Mouse (Mus musculus) T-helper 17 cell (primary cell): ENCODE data around the gene Pmpcb.
"Not testable (repeated sequence)": the region's sequence is repeated elsewhere in the genome, so short reads cannot be mapped to it uniquely, and the experiment has no call there.

ENCODE experiments used
- in situ Hi-C, 2 experiments: fragments of 300-600 bp; cut with MboI, MseI; formaldehyde crosslinking; loops; 1 replicate in 1 of 2; 2 replicates in 1 of 2; pipeline ENCODE4 v1.15.1; 2025; ENCODE audit warnings: high pct_unique_total_duplicates in 2 of 2

Pmpcb gene

GRCm38 (mm10) chr5:21736956-21737585, at the start of gene Pmpcb:
Pmpcb (plus strand) TSS chr5:21737141.
- in situ Hi-C loops = loop anchor here in 1 of 2 experiments (5.0 kb wide), 1 partner anchor 80 kb away; no protein-coding TSS in a partner anchor

GRCm38 (mm10) chr5:21692230-21692629, 44.7 kb upstream of the Pmpcb start:
- in situ Hi-C loops = no loop called here

- in situ Hi-C loops = no loop called here
Measured at GRCm38 (mm10) chr5:21693372-21693870, 43.5 kb upstream of the Pmpcb start.

DNA sequence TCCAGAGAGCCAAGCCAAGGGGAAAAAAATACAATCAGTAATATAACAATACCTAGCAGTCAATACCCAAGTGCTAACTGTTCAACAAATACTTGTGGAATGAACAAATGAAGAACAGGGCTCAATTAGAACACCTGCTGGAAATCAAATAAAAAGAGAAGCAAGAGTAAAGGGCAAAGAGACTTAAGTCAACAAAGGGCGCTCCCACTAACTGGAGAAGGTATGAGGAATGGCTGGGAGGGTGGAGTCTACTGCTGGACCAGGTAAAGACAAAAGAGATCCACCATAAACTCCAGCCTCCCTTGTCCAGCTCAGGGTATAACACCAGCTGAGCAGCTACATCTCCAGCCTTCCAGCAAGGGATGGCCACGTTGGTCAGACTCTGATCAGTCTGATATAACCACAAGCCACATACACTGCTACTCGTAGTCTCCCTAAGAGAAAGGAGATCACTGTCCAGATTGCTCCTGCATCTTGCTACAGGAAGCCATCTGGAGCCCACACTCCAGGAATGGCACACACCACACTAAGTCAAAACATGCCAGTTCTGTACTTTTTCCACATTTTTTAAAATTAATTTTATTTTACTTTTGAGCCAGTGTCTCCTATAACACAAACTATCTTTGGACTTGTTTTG, 42.0 kb upstream of the Pmpcb start:
- in situ Hi-C loops = no loop called here

- in situ Hi-C loops = not testable (repeated sequence)
Measured at GRCm38 (mm10) chr5:21699555-21699954, 37.4 kb upstream of the Pmpcb start.

DNA sequence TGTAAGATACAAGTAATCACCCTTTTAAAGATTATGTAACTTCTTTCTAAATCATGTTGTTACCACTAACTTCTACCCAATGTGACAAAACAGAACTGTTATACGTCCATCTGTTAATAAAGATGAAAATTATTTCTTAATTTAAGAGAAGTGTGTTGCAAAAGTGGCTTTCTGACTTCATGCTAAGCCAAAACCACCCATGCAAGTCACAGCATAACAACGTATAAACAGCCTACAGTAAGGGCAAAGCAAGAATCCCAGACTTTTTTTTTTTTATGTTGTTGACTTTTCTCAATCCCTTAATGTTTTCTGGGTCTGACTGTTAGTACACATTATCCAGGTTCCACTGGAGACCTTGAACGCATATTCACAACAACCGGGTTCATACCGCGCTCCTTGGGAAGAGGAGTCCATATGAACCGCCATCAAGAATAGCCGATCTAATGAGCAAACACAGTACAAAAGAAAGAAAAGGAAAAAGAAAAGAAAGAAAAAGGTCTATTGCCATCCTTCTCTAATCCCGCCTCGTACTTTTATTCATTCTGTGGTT, 36.6 kb upstream of the Pmpcb start:
- in situ Hi-C loops = no loop called here

GRCm38 (mm10) chr5:21700934-21701333, 36.0 kb upstream of the Pmpcb start:
- in situ Hi-C loops = no loop called here

GRCm38 (mm10) chr5:21701351-21702008, 35.5 kb upstream of the Pmpcb start, which contains the start of gene Napepld:
Napepld (minus strand) TSS chr5:21701396.
- in situ Hi-C loops = no loop called here

DNA sequence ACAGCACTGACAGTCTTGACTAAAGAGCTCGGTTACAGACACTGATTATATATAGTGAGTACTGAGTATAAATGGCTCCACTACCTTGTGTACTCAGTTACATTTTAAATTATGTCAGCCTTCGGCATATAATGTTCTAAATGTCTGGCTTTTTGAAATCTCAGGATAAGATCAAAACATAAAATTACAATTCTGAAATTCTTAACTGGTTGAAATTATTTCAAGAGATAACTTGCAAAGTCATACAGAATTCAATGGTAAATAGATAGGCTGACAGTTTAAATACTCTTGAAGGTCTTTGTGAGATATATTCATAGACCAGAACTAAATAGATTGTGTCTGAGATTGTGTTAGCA, 35.0 kb upstream of the Pmpcb start:
- in situ Hi-C loops = no loop called here

DNA sequence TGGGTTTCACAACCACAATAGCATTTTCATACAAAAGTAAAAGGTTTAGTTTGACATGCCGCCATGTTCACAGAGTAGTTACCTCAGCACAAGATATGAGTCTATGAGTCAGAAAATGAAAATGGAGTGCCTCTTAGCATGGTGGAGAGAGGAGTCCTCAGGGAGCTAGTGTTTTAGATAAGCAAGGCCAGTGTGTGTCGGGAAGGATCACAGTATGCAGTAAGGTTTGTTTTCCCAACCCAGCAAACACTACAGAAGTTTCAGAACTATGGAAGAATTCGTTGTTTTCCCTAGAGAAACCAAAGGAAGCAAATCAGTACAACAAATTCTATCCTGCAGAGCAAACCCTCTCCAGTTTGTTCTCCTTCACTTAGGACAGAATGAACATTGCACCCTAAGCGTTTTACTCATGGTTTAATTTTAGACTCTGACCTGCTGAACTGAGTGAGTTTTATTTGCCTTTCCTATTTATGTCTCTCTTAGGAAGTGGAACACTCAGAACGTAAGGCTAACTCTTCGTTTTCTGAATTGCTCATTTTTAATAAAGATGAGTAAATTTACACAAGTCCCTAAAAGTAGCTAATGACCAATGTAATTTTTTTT, 34.0 kb upstream of the Pmpcb start:
- in situ Hi-C loops = no loop called here

- in situ Hi-C loops = no loop called here
Measured at GRCm38 (mm10) chr5:21703708-21704107, 33.2 kb upstream of the Pmpcb start.

DNA sequence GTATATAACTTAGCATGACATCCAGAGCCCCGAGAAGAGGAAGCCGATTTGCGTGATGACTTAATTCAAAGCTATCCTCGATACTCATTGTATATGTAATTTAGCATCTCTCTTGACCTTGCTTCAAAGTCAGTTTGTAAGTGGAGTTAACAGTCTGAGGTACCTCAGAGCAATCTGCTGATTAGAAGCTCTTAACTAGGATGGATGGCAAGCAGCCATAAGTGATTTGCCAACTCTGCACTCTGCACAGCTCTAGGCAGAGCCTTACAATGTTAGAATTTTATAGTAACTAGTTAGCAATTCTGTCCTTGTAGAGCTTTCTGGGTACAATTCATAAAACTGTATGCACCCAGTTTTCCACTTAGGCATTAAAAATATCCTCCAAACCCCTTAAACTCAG, 30.4 kb upstream of the Pmpcb start:
- in situ Hi-C loops = loop anchor here in 1 of 2 experiments (5.0 kb wide), 1 partner anchor 54 kb away; no protein-coding TSS in a partner anchor

DNA sequence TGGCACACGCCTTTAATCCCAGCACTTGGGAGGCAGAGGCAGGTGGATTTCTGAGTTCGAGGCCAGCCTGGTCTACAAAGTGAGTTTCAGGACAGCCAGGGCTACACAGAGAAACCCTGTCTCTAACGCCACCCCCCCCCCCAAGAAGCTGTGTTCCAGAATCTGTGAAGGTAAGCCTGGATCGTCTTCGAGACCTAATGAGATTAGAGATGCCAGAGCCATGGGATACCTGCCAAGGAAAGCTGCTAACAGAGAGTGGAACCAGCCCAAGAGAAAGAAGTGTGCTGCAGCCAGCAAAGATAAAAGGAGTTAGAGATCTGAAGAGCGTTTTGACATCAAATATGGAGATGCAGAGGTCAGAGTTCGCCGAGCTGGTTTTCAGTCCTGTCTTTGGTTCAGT, 28.9 kb upstream of the Pmpcb start:
- in situ Hi-C loops = loop anchor here in 1 of 2 experiments (5.0 kb wide), 1 partner anchor 56 kb away; no protein-coding TSS in a partner anchor

- in situ Hi-C loops = no loop called here
Measured at GRCm38 (mm10) chr5:21712127-21712715, 24.7 kb upstream of the Pmpcb start.

- in situ Hi-C loops = no loop called here
Measured at GRCm38 (mm10) chr5:21714447-21714846, 22.5 kb upstream of the Pmpcb start.

GRCm38 (mm10) chr5:21717165-21717715, 19.7 kb upstream of the Pmpcb start:
- in situ Hi-C loops = no loop called here

DNA sequence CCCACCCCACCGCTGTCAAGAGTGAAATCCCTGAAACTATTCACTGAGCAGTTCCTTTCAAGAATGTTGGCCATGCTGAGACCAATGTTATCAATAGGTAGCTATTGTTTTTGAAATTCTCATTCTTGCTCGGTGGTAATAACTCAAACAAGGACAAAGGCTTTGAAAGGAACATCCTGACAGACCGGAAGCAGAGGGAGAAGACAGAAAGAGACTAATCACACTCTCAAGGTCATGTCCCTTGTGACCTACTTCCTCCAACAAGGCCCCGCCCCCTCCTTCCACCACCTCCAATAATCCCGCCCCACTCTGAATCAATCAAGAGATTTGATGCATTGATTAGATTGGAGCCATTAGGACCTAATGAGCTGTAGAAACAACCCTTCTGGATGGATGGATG, 18.4 kb upstream of the Pmpcb start:
- in situ Hi-C loops = no loop called here

DNA sequence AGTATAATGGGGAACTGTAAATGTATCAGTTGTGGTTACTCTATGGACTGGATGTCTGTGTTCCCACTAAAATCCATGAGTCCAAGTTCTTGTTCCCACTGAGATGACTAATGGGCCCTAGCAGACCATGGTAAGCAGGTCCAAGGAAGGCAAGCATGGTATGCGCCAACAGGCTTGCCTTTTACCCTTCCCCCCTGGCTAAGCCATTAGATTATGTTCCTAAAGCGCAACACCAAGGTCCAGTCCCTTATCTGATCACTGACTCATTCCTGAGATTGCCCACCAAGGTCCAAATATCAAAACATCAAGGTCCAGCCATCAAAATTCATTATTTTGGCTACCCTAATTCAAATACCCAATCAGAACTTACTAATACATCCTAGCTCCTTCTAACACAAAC, 17.7 kb upstream of the Pmpcb start:
- in situ Hi-C loops = no loop called here

GRCm38 (mm10) chr5:21724427-21724826, 12.5 kb upstream of the Pmpcb start:
- in situ Hi-C loops = no loop called here

DNA sequence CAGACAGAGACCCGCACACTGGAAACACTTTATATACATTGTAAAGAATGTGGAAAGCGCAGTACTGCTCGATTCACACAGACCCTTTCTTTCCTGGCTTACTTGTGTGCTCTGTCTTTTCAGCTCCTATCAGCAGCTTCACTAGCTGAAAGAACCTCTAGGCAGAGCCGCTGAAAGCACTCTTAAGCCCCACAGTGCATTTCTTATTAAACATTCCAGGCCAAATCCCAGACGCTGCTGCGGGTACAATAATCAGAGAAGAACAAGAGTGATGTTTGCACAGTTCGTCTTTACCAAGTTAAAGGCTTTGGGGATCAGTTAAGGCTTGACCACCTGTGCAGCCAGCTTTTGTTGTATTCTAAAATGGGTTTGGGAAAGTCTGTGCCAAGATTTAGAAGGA, 12.1 kb upstream of the Pmpcb start:
- in situ Hi-C loops = no loop called here

DNA sequence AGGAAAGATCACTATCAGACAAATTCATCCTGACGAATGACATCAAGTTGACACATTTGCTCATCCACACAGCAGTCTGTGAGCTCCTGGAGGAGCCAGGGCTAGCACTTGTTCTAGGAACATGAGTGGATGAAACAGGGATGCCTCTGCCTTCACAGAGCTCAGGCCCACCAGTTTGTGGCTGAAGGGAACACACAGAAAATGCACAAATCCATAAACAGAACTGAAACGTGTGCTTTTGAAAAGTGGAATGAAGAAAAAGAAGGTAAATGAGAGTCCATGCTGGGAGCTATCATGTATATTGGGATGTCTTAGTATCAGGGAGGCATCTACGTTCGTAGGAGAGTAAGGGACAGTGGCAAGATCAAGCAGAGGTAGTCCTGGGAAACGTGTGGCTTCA, 7.8 kb upstream of the Pmpcb start:
- in situ Hi-C loops = no loop called here
